Mouse (Mus musculus) heart, embryonic 14.5 days (tissue): ENCODE data around the gene Kcna5. TPM values are rescaled to one million over a fixed set of nuclear protein-coding genes. Genes with fewer than 3 reads are reported as not detected.
A peak's percentile ranks its signal among the peaks of the same experiment; 100 is the strongest.

ENCODE experiments used
- ATAC-seq: fragments of 200-750 bp; cut with Nextera tagmentation; 2 replicates; pipeline ENCODE4 v1.8.0; 2017; ENCODE audit warnings: low read depth, moderate TSS enrichment; ENCODE audit not compliant: insufficient number of reproducible peaks, insufficient read depth, low FRiP score
- H3K27ac ChIP-seq, 2 experiments: fragments of 200-500 bp in 1 of 2; fragments of 300-500 bp in 1 of 2; sonication (generic) in 1 of 2; replicated peaks in 1 of 2; 2 replicates each; pipeline ENCODE4 v1.5.1; 2012 to 2014; ENCODE audit warnings: low read depth in 2 of 2, low read length in 2 of 2, control low read depth in 1 of 2, mild to moderate bottlenecking in 1 of 2, mixed read lengths in 1 of 2; ENCODE audit not compliant: control insufficient read depth in 1 of 2, insufficient read depth in 1 of 2
- H3K27me3 ChIP-seq: fragments of 300-500 bp; sonication (generic); 2 replicates; pipeline ENCODE4 v1.6.1; 2014; ENCODE audit warnings: mild to moderate bottlenecking, low read length, control low read depth; ENCODE audit not compliant: control insufficient read depth, insufficient read depth
- H3K36me3 ChIP-seq: fragments of 300-500 bp; sonication (generic); 2 replicates; pipeline ENCODE4 v1.6.1; 2014; ENCODE audit warnings: mild to moderate bottlenecking, control low read depth, low read length, mixed read lengths; ENCODE audit not compliant: control insufficient read depth, insufficient read depth
- H3K4me1 ChIP-seq, 2 experiments: fragments of 200-500 bp in 1 of 2; fragments of 300-500 bp in 1 of 2; sonication (generic) in 1 of 2; 2 replicates each; pipeline ENCODE4 v1.6.1; 2012 to 2014; ENCODE audit warnings: low read length in 2 of 2, control low read depth in 1 of 2, mixed read lengths in 1 of 2; ENCODE audit not compliant: control insufficient read depth in 2 of 2, insufficient read depth in 2 of 2
- H3K4me2 ChIP-seq: fragments of 300-500 bp; sonication (generic); 2 replicates; pipeline ENCODE4 v1.6.1; 2014; ENCODE audit warnings: mild to moderate bottlenecking, low read length
- H3K4me3 ChIP-seq, 2 experiments: fragments of 200-500 bp in 1 of 2; fragments of 300-500 bp in 1 of 2; sonication (generic) in 1 of 2; 2 replicates each; pipeline ENCODE4 v1.5.1; 2012 to 2014; ENCODE audit warnings: low read length in 2 of 2, mild to moderate bottlenecking in 2 of 2, control low read depth in 1 of 2, low read depth in 1 of 2, moderate library complexity in 1 of 2; ENCODE audit not compliant: control insufficient read depth in 1 of 2, insufficient read depth in 1 of 2
- H3K9ac ChIP-seq: fragments of 300-500 bp; sonication (generic); 2 replicates; pipeline ENCODE4 v1.6.1; 2014; ENCODE audit warnings: mild to moderate bottlenecking, low read length
- H3K9me3 ChIP-seq: fragments of 300-500 bp; sonication (generic); 2 replicates; pipeline ENCODE4 v1.6.1; 2016; ENCODE audit warnings: low read length, control low read depth; ENCODE audit not compliant: control insufficient read depth
- WGBS: fragments of 180-500 bp; shearing (Covaris S2); extraction: QIAGEN DNeasy Blood & Tissue Kit; methylation state at CpG from one replicate; pipeline ENCODE4 v1.1.7; 2014; 5-methylcytosine and 5-hydroxymethylcytosine counted together
- polyA plus RNA-seq: library from polyadenylated mRNA; unstranded; fragments of >200 nt; fragmentation: Nextera tagmentation; extraction: Ambion mirVana; gene quantifications from 2 replicates; pipeline ENCODE4 v1.2.1, GENCODE M21; 2014

Gene Kcna5
- polyA plus RNA-seq: 7.6 TPM in 2 replicates

GRCm38 (mm10) chr6:126535208-126535910, at the start of gene Kcna5:
Gene Kcna5 (minus strand): TSS chr6:126535412.
- H3K27me3 ChIP-seq: peaks cover 17% of the 10 kb centered on the region
- no peaks in the 10 kb centered on the region for H3K9me3 ChIP-seq
- H3K4me2 ChIP-seq: peak within 1 kb of the TSS; percentile 66
- peak within 1 kb of the TSS; percentile 29 to 56; a peak in 3 of 4 replicates for H3K27ac ChIP-seq
- H3K4me3 ChIP-seq: peak within 1 kb of the TSS; percentile 36 to 40
- ATAC-seq: peak; percentile 77
- H3K9ac ChIP-seq: peak within 1 kb of the TSS; percentile 60
- peaks cover 23 to 30% of the 10 kb centered on the region in 2 experiments; a peak in 3 of 4 replicates for H3K4me1 ChIP-seq
- H3K36me3 ChIP-seq: no peaks in the 10 kb centered on the region
- 1% methylated on average over 15 of the region's 15 CpGs for WGBS

- H3K36me3 ChIP-seq: no peaks in the 10 kb centered on the region
- no peak overlapping the region for H3K9ac ChIP-seq
- peaks cover 2 to 3% of the 10 kb centered on the region in 2 experiments; a peak in 1 of 4 replicates for H3K4me1 ChIP-seq
- ATAC-seq: no peak
- 59% methylated on average over 7 of the region's 7 CpGs for WGBS
- H3K4me2 ChIP-seq: no peak overlapping the region
- H3K27ac ChIP-seq: no peak overlapping the region
- no peaks in the 10 kb centered on the region for H3K9me3 ChIP-seq
- no peaks in the 10 kb centered on the region for H3K27me3 ChIP-seq
- H3K4me3 ChIP-seq: no peak overlapping the region
Observed at GRCm38 (mm10) chr6:126583075-126583474, 47.9 kb upstream of the Kcna5 start.

- H3K4me2 ChIP-seq: no peak overlapping the region
- ATAC-seq: no peak
- H3K9ac ChIP-seq: no peak overlapping the region
- no peak overlapping the region for H3K27ac ChIP-seq
- no peaks in the 10 kb centered on the region for H3K9me3 ChIP-seq
- H3K4me1 ChIP-seq: peaks cover 2 to 3% of the 10 kb centered on the region in 2 experiments; a peak in 1 of 4 replicates
- H3K4me3 ChIP-seq: no peak overlapping the region
- 72% methylated on average over 8 of the region's 8 CpGs for WGBS
- H3K27me3 ChIP-seq: no peaks in the 10 kb centered on the region
- H3K36me3 ChIP-seq: no peaks in the 10 kb centered on the region
Observed at GRCm38 (mm10) chr6:126581632-126582031, 46.4 kb upstream of the Kcna5 start.

GRCm38 (mm10) chr6:126580571-126580970, 45.4 kb upstream of the Kcna5 start:
- Histone ChIP-seq H3K36me3 (no peaks in the 10 kb centered on the region), H3K9ac (no peak overlapping the region), H3K27me3 (no peaks in the 10 kb centered on the region), H3K4me3 (no peak overlapping the region), H3K4me1 (peaks cover under 1% of the 10 kb centered on the region in 2 experiments; a peak in 1 of 4 replicates), H3K27ac (no peak overlapping the region), H3K4me2 (no peak overlapping the region), H3K9me3 (no peaks in the 10 kb centered on the region)
- ATAC-seq: no peak
- WGBS: 79% methylated on average over 3 of the region's 3 CpGs

- WGBS: 71% methylated on average over 3 of the region's 3 CpGs
- Histone ChIP-seq H3K36me3 (no peaks in the 10 kb centered on the region), H3K27me3 (no peaks in the 10 kb centered on the region), H3K9me3 (no peaks in the 10 kb centered on the region), H3K27ac (no peak overlapping the region), H3K4me3 (no peak overlapping the region), H3K4me2 (no peak overlapping the region), H3K4me1 (no peaks in the 10 kb centered on the region), H3K9ac (no peak overlapping the region)
- no peak for ATAC-seq
Observed at GRCm38 (mm10) chr6:126577415-126577814, 42.2 kb upstream of the Kcna5 start.

- Histone ChIP-seq H3K36me3 (no peaks in the 10 kb centered on the region), H3K4me3 (no peak overlapping the region), H3K27ac (no peak overlapping the region), H3K4me2 (no peak overlapping the region), H3K27me3 (no peaks in the 10 kb centered on the region), H3K9me3 (no peaks in the 10 kb centered on the region), H3K9ac (no peak overlapping the region), H3K4me1 (no peaks in the 10 kb centered on the region)
- WGBS: 59% methylated on average over 1 of the region's 1 CpGs
- ATAC-seq: no peak
Observed at GRCm38 (mm10) chr6:126576566-126576965, 41.4 kb upstream of the Kcna5 start.

- Histone ChIP-seq H3K4me2 (no peak overlapping the region), H3K4me3 (no peak overlapping the region), H3K4me1 (no peaks in the 10 kb centered on the region; a peak in 1 of 4 replicates), H3K27me3 (no peaks in the 10 kb centered on the region), H3K36me3 (no peaks in the 10 kb centered on the region), H3K9ac (no peak overlapping the region), H3K27ac (no peak overlapping the region), H3K9me3 (no peaks in the 10 kb centered on the region)
- WGBS: 81% methylated on average over 7 of the region's 7 CpGs
- ATAC-seq: no peak
Observed at GRCm38 (mm10) chr6:126574778-126575177, 39.6 kb upstream of the Kcna5 start.
